Mouse (Mus musculus): ENCODE data around the gene Rnf19b. TPM values are rescaled to one million over a fixed set of nuclear protein-coding genes. Genes with fewer than 3 reads are reported as not detected.
A peak's percentile ranks its signal among the peaks of the same experiment; 100 is the strongest.

Gene Rnf19b
- 10 to 100 TPM; 18.9 TPM for polyA plus RNA-seq (2017; shearing (Covaris generic))

DNA sequence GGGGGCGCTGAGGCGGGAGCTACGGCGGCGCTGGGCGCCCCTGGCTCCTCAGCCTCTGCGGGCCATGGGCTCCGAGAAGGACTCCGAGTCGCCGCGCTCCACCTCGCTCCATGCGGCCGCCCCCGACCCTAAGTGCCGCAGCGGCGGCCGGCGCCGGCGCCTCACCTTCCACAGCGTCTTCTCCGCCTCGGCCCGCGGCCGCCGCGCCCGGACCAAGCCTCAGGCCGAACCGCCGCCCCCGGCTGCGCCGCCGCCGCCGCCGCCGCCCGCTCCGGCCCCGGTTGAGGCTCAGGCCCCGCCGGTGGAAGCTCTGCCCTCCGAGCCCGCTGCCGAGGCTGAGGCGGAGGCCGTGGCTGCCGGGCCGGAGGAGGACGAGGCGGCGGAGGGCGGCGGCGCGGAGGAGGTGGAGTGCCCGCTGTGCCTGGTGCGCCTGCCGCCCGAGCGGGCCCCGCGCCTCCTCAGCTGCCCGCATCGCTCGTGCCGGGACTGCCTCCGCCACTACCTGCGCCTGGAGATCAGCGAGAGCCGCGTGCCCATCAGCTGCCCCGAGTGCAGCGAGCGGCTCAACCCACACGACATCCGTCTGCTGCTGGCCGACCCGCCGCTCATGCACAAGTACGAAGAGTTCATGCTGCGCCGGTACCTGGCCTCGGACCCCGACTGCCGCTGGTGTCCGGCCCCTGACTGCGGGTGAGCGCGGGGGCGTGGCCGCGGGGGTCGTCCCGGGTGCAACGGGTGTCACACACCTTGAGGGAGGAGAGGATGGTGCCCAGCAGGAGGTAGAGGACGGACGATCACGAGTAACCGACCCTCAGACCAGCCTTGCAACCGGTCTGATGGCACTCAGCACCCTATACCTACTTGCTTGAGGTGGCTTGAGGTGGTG, at the start of gene Rnf19b:
Gene Rnf19b, plus strand, starts transcription at position 65 of the 886 bp plus-strand sequence.
- peak; percentile 14 for ATAC-seq

DNA sequence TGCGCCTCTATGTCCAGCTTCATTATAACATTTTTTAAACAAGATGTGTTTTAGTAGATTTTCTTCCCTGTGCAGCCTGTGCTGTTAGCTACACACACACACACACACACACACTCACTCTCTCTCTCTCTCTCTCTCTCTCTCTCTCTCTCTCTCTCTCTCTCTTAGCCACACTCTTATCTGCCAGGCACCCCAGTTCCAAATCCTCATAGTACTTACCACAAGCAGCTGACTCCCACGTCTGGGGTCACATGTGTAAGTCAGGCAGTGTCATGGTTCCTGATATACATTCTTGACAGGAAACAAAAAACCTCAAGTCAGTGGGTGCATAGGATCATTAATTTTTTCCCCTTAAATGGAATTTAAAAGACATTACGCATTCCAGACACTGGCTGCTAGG, 49.4 kb upstream of the Rnf19b start:
- peak; percentile 75 for ATAC-seq

DNA sequence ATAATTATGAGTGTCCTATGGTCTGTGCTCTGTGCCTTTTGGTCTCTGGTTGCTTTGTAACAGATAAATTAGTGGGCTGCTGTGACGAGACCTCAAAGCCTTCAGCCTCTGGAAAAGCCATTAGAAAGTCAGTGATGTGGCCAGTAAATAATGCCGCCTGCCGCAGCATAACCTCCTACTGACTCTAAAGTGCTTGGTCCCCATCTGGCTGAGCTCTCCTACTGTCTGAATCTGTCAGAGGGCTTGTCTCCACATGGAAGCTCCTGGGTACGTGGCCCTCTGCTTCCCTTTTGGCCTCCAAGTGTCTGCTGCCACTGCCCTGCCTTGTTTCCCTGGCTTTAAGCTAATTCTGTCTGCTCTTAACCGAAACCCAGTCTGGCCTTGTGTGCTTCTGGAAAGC, 48.5 kb upstream of the Rnf19b start:
- ATAC-seq: no peak

DNA sequence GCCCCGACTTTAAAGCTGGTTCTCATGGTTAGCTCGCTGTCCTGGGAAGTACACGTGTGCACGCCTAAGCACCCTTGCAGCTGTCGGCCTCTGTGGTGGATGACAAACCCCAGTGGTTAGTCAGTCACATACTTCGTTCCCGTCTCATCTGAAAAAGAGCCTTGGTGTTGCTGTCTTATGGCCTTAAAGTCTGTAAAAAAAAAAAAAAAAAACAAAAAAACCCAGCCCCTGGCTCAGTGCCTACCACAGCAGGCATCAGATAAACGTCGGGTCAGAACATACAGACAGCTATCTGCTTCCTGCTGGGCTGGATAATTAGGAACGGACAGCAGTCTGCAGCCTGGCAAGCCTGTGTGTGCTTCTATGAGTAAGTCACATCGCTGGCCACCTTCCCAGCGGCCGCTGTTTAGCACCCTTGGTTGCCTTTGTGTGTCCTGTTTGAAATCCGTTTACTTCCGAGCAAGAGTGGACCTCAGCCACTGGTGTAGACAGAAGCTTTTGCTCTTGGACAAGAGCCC, 46.4 kb upstream of the Rnf19b start:
- no peak for ATAC-seq

DNA sequence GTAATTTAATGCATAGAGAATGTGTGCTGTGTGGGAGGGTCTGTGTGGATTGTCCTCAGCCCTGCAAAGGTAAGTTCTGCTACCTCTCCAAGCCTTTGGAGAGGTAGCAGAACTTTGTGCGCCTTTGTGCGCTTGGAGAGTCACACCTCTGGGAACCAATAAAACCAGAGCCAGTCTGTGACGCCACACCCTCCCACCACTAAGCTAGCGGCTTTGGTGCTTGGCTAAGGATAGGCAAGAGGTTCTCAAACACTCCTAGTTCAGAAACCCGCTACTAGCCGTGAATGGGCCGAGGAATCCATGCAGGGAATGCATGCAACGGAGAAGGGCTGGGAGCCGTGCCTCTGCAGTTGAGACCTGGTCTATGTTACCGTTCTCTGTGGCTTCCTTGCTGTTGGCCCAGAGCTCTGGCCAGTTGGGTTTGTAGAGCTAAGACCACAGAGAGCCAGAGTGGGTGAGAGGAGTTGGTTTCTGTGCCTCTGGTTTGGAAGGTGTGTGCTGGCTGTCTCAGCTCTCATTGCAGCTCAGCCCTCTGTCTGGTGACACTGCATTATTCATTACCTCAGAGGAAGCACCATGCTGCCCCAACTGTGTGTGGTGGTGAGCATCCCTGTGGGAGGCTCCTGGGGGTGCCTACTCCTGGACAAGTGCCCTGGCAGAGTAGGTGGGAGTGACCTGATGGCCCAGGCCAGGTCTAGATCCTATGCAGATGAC, 44.8 kb upstream of the Rnf19b start:
- no peak for ATAC-seq

DNA sequence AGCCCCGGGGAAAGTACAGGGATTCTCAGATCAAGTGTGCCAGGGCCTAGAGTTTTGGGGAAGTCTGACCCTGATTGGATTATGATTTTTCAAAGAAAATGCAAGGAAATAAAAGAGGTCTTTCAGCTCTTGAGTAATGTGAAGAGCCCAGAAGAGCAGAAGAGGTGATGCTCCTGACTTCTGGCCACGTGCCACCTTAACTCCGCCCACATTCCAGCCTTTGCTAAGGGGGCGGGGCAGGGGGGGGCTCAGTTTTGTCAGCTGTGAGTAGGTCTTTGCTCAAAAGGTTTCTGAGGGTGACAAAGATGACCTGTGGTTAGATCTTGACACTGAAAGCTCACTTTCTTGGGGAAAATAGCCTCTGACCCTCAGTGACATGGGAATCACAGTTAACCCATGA, 41.7 kb upstream of the Rnf19b start:
- ATAC-seq: no peak

DNA sequence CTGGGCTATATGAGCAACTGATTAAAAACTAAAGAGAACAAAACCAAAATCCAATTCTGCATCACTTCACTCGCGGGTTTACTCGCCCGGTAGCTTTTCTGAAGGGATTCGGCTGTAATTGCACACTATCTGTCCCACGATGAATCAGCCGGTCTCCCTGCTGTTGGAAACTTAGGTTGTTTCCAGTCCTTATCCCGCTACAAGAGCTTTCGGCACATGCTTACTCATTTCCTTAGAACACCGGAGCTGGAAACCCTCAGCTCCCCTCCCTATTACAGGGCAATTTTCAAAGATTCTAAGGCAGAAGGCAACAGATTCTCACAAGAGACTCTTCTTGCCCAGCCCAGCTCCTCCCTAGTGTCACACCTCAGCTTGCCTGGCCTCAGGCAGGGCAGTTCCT, 40.9 kb upstream of the Rnf19b start:
- no peak for ATAC-seq

DNA sequence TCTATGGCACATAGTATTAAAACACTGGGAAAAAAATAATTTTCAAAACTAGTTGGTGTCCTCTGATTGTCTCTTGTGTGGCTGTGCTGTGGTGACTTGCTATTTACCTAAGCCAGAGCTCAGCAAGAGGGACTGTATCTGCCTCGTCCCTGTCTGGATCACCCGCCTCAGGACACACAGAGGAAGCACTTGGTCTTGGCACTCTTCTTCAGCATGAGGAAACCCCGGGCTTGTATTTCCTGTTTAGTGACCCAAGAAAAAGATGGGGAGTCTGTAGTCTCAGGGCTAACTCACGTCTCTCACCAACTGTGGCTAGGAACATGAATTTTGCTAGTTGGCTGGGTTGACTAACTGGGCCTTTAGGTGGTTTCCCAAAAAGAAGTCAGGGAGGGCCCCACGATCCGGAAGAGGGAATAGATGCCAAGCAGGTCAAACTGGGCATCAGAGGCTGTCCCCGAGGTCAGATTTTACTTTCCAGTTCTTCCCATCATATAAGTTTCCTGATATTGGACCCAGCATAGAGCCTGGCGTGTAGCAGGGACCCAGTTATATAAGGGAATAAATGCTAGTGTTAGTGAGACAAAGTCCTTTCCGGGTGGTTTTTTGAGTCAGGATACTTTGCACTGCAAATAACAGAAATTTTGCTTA, 39.2 kb upstream of the Rnf19b start:
- no peak for ATAC-seq

DNA sequence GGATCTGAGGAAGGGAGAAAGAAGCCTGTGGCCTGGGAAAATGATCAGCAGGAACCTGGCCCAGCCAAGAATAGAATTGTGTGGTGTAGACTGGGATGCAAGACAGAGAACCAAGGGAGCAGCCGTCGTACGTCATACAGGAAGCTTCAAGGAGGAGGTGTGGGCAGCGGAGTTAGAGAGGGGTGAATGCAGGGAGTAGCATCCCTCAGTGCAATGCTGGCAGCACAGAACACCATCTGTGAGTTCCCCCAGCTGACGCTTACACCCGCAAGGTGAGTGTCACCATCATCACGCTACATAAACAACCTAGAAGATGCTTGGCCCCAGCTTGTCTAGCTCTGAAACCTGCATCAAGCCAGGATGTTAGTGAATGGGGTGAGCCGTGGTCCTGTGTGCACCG, 38.3 kb upstream of the Rnf19b start:
- ATAC-seq: peak; percentile 71

DNA sequence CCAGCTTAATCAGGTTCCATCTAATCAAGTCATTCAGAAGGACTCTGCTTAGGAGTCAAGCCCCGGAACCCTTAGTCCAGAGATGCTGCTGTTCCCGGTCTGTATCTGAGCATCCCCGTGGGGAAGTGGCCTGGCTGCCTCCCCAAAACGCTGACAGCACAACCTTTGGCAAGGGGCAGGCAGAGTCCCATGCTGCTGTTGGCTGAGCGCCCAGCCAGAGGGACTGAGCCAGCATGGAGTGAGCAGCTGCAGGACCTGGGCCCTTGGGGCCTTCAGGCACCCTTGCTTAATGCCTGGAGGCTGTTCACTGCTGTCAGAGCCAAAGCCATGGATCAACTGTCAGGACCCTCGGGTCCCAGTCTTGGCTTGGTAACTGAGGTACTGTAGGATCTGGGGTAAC, 37.6 kb upstream of the Rnf19b start:
- no peak for ATAC-seq

DNA sequence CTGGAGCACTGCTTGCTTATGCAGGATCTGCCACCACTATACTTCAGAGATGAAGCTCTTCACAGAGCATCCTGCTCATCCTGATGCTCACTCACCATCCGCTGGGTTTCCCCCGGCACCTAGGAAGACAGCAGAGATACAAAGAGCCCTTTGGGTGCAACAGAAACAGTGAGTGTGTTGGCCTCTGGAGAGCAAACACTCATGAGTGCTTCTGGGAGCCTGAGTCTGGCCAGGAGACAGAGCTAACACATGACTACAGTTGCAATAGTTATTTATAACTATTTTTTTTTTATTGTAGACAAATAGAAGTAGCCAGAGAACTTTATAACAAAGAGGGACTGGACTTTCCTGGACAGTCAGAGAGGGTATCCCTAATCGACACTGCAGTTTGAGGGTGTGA, 36.6 kb upstream of the Rnf19b start:
- no peak for ATAC-seq

DNA sequence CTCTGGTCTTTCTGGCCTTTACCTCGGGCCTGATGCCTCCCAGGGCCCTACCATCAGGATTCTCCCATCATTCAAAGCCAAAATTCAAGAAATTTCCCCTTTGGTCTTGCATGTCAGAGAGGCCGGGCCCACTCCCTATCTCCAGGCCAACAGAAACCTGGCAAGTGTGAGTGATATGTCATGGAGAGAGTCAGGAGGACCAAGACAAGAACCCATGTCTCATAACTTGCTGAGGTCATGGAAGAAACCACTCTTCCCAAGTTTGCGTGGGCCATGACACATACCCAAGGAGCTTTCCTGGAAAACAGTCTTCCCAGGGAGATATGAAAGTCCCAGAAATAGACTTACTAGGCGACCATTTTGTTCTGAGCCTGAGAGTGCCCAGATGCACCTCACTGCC, 36.2 kb upstream of the Rnf19b start:
- no peak for ATAC-seq

DNA sequence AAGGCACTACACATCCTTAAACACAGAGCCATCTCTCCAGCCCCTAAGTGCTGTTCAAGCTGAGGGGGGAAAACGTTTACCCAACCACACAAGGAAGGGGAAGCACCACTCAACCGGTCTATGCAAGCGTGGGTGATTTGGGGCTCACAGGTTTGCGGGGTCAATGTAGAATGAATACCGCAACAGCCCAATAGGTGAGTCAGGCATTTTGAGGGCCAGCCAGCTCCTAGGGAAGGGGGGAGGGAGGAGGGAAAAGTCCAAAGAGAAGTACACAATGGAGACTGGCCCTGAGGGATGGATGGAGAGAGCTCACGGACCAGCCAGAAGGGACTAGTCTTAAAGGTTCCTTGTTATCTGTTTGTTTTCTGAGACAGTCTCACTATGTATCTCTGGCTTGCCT, 34.2 kb upstream of the Rnf19b start:
- no peak for ATAC-seq

DNA sequence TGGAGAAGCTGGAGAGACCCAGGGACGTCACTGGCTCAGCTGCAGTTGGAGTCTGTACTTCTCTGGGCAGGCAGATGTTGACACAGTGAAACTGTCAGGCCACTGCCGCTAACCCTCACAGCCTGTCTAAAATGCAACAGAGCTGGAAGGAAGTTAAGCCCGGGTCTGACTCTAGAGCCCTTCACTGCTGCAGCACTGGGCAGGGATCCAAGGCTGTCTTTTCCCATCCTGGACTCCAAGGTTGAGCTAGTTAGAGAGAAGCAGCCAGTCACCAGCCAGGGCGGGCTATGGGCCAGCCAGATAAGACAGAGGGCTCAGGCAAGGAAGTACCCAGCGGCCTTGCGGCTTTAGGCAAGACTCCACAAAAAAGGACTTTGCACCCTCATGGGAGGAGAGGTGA, 33.3 kb upstream of the Rnf19b start:
- no peak for ATAC-seq

DNA sequence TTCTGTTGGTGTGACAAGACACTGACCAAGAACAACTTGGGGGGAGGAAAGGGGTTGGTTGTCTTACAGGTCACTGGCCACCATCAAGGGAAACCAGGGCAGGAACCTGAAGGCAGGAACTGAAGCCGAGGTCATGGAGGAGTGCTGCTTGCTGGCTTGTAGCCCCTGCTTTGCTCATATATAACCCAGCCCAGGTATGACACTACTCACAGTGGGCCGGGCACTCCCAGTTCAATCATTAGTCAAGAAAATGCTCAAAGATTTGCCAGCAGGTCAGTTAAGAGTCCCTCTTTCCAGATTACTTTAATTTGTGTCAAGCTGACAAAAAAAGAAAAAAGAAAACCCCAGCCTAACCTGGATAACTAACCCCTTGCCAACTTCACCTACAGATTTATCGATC, 32.4 kb upstream of the Rnf19b start:
- no peak for ATAC-seq

DNA sequence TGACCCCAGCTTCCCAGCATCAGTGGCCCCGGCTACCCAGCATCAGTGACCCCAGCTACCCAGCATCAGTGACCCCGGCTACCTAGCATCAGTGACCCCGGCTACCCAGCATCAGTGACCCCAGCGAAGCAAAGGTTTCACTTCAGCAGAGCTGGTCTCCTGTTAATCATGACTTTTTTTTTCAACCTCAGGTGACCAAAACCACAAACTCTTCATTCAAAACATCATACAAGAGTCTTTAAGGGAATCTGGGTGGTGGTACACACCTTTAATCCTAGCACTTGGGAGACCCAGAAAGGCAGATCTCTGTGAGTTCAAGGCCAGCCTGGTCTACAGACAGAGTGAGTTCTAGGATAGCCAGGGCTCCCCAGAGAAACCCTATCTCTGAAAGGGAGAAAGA, 27.3 kb upstream of the Rnf19b start:
- ATAC-seq: no peak

DNA sequence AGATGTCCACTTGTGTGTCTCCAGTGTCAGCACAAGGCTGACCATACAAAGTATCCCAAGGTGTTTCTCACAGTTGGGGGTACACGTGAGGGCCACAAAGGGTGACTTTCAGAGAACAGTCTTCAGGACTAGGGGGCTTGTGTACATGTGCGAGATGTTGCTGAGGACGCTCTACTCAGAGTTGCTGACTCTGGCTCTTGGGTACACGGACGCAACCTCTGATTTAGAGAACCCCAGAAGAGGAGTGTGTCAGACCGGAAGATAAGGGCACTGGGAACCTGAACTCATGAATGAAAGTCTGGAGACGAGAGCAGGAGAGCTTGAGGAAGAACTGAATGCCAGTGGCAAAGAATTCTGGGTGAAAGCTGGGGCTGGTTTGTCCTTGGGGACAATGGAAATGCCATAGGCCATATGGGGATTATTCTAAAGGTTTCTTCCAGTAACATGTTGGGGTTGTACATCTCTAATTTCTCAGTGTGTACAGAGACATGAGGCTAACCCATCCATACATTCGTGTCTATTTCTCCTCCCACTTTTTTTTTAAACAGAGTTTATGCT, 26.6 kb upstream of the Rnf19b start:
- ATAC-seq: no peak

DNA sequence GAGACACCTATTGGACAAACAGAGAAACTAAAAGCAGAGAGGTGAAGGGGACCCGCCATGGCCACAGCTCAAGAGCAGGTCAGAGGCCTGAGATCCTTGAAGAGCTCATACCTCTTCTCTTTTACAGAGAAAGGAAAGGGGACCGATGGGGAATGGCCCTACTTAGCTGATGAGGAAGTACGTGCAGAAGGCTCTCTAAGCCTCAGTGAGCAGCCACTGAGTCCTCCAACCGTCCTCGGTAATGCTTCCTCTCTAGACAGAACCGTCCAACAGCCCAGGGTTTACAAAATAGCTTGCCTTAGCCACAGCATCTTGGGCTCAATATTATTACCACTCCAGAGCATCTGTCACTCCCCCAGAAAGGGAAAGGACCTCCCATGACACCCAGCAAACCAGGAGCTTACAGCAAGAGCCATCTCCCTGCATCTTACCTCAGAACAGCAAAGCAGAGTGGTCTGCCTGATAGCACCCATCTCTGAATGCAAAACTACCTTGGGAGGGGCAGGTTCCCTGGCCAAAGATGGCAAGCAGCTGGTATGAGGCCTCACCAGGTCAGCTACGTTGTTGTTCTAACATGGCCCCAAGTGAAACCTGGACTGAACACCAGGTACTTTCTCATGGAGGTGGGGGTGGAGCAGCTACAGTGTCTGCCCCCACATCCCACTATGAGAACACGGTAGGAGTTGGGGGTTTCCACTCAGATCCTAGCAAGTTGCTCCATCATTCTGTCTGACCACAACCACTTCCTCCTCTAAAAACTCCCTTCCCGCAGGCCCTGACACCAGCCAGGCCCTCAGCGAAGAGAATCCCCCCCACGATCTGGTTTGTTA, 25.7 kb upstream of the Rnf19b start:
- peak; percentile 64 for ATAC-seq

DNA sequence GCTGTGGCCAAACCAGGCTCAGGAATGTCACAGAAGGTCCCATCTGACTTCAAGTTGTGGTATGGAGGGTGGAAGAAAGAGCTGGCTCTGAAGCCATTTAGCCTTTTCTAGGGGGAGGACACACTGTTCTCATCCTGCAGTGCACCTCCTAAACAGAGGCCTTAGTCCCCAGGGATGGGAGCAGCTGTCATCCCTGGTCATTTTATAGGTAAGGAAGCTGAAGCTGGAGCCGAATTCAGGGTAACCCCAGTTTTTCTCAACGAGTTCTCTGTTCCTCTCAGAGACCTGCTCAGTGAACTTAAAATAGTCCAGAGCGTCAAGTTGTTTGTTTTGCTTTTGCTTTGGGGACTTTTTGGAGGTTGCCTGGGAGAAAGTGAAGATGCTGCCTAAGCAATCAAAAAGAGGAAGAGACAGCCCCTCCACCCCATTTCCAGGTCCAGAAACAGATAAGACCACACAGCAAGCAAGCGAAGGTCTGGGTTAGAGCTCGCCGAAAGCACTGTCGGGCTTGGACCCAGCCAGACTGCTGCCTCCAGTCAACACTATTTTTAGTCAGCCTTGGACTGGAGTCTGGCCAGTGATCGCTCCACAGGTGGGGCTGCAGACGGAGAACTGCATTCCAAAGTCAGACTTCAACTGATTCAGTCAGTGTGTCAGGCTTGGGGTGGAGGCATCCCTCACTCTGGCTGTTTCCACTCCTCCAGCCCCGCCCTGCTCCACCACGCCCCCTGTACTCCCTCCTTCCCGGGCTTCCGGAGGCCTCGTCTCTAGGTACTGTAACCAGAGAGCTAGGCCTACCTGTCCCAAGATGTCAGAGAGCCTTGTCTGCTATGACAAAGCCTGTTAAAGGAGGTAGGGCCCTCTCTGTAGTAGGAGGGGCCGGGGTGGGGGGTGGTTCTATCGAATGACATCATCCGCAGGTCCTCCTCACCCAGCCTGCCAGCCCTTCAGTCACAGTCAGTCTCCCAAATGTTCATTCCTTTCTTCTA, 24.8 kb upstream of the Rnf19b start:
- ATAC-seq: peak; percentile 48

DNA sequence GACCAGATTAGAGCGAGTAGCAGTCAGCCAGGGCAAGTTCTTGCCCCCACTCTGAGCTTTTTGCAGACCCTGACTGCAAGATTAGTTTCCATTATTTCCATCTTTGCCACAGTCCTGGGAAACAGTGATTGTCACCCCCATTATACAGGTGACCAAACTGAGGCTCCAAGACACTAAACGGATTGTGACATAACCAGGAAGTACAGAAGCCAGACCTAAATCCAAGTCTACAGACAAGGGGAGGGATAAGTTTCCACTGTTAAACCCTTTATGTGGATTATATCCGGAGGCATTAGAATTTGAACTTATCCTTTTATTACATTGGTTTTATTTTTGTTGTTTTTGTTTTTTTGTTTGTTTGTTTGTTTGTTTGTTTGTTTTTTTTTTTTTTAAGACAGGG, 23.8 kb upstream of the Rnf19b start:
- ATAC-seq: no peak
